Mouse (Mus musculus) CH12.LX (cell line): ENCODE measurements around the gene Ccdc136. TPM values are rescaled to one million over a fixed set of nuclear protein-coding genes. Genes with fewer than 3 reads are reported as not detected.

Experiments
- DNase-seq: peaks from one replicate; pipeline ENCODE4 v3.0.0-alpha.2; 2013; ENCODE audit errors: extremely low read depth
- H3K27ac ChIP-seq: 2 replicates; pipeline ENCODE4 v1.5.1; 2012; ENCODE audit warnings: low read depth, mild to moderate bottlenecking, control low read depth, moderate library complexity; ENCODE audit not compliant: insufficient read depth
- H3K27me3 ChIP-seq: replicated peaks from 2 replicates; pipeline ENCODE3; 2012; ENCODE audit warnings: inconsistent platforms
- H3K36me3 ChIP-seq, 2 experiments: replicated peaks in 1 of 2; 2 replicates each; pipeline versions ENCODE3 to v1.6.1; 2012; ENCODE audit warnings: inconsistent platforms in 1 of 2, low read length in 1 of 2, mild to moderate bottlenecking in 1 of 2, mixed read lengths in 1 of 2, moderate library complexity in 1 of 2; ENCODE audit not compliant: control insufficient read depth in 1 of 2, insufficient read depth in 1 of 2
- H3K4me1 ChIP-seq, 2 experiments: 2 replicates each; pipeline ENCODE4 v1.6.1; 2012; ENCODE audit warnings: inconsistent platforms in 1 of 2, moderate library complexity in 1 of 2; ENCODE audit not compliant: insufficient read depth in 2 of 2, control insufficient read depth in 1 of 2
- H3K4me2 ChIP-seq: 2 replicates; pipeline ENCODE4 v1.6.1; 2012; ENCODE audit warnings: low read depth, mild to moderate bottlenecking, control low read depth; ENCODE audit not compliant: poor library complexity, insufficient read depth, severe bottlenecking
- H3K4me3 ChIP-seq, 3 experiments: fragments of 150-350 bp in 1 of 3; sonication (generic) in 1 of 3; replicated peaks in 1 of 3; 2 replicates each; pipeline versions ENCODE3 to v1.5.1; 2011 to 2012; ENCODE audit warnings: low read depth in 2 of 3, low read length in 2 of 3, mild to moderate bottlenecking in 2 of 3, moderate library complexity in 2 of 3, control low read depth in 1 of 3, improper control_type of control experiment in 1 of 3, inconsistent platforms in 1 of 3, mixed read lengths in 1 of 3; ENCODE audit not compliant: poor library complexity in 1 of 3
- H3K79me2 ChIP-seq: replicated peaks from 2 replicates; pipeline ENCODE4 v1.6.1; 2012; ENCODE audit warnings: mild to moderate bottlenecking, moderate library complexity; ENCODE audit not compliant: control insufficient read depth, poor library complexity, insufficient read depth, severe bottlenecking; ENCODE audit errors: extremely low read depth
- H3K9ac ChIP-seq: 2 replicates; pipeline ENCODE4 v1.6.1; 2012; ENCODE audit warnings: low read depth, mild to moderate bottlenecking, control low read depth, moderate library complexity; ENCODE audit not compliant: insufficient read depth
- H3K9me3 ChIP-seq: replicated peaks from 2 replicates; pipeline ENCODE3; 2012; ENCODE audit warnings: low read length, inconsistent platforms, mixed read lengths
- BHLHE40 ChIP-seq: IDR thresholded peaks from 2 replicates; pipeline ENCODE4 v1.6.1; 2011; ENCODE audit warnings: mild to moderate bottlenecking, low read depth, low read length, improper control_type of control experiment
- CHD2 ChIP-seq: IDR thresholded peaks from 2 replicates; pipeline ENCODE4 v1.6.1; 2011; ENCODE audit warnings: low read length, improper control_type of control experiment
- E2F4 ChIP-seq: IDR thresholded peaks from 2 replicates; pipeline ENCODE4 v1.6.1; 2011; ENCODE audit warnings: low read depth, low read length, improper control_type of control experiment; ENCODE audit not compliant: insufficient replicate concordance
- ELF1 ChIP-seq: IDR thresholded peaks from 2 replicates; pipeline ENCODE4 v1.6.1; 2014; ENCODE audit warnings: low read depth, mild to moderate bottlenecking, inconsistent platforms, low read length, improper control_type of control experiment
- EP300 ChIP-seq: IDR thresholded peaks from 2 replicates; pipeline ENCODE4 v1.6.1; 2011; ENCODE audit warnings: low read length, improper control_type of control experiment
- ETS1 ChIP-seq: conservative IDR thresholded peaks from 2 replicates; pipeline ENCODE4 v1.6.1; 2012; ENCODE audit warnings: low read depth, mild to moderate bottlenecking, inconsistent platforms, low read length, improper control_type of control experiment, moderate library complexity
- GABPA ChIP-seq: IDR thresholded peaks from 2 replicates; pipeline ENCODE4 v1.6.1; 2012; ENCODE audit warnings: low read depth, low read length, improper control_type of control experiment, inconsistent platforms; ENCODE audit not compliant: insufficient replicate concordance
- HCFC1 ChIP-seq: IDR thresholded peaks from 2 replicates; pipeline ENCODE4 v1.6.1; 2012; ENCODE audit warnings: low read depth, mild to moderate bottlenecking, inconsistent platforms, low read length, improper control_type of control experiment
- JUND ChIP-seq: conservative IDR thresholded peaks from 2 replicates; pipeline ENCODE4 v1.6.1; 2011; ENCODE audit warnings: low read depth, low read length, improper control_type of control experiment
- KAT2A ChIP-seq: IDR thresholded peaks from 2 replicates; pipeline ENCODE4 v1.6.1; 2012; ENCODE audit warnings: low read length, improper control_type of control experiment, inconsistent platforms; ENCODE audit not compliant: insufficient replicate concordance
- MAFK ChIP-seq: IDR thresholded peaks from 2 replicates; pipeline ENCODE4 v1.6.1; 2011; ENCODE audit warnings: low read length, improper control_type of control experiment; ENCODE audit not compliant: insufficient replicate concordance
- MAX ChIP-seq: IDR thresholded peaks from 2 replicates; pipeline ENCODE4 v1.6.1; 2011; ENCODE audit warnings: low read length, improper control_type of control experiment
- MEF2A ChIP-seq: IDR thresholded peaks from 2 replicates; pipeline ENCODE4 v1.6.1; 2014; ENCODE audit warnings: low read depth, mild to moderate bottlenecking, inconsistent platforms, low read length, improper control_type of control experiment, borderline replicate concordance
- MXI1 ChIP-seq: IDR thresholded peaks from 2 replicates; pipeline ENCODE4 v1.6.1; 2011; ENCODE audit warnings: mild to moderate bottlenecking, low read depth, low read length, improper control_type of control experiment
- MYC ChIP-seq: IDR thresholded peaks from 2 replicates; pipeline ENCODE4 v1.6.1; 2011; ENCODE audit warnings: low read depth, mild to moderate bottlenecking, improper control_type of control experiment, low read length
- NELFE ChIP-seq: IDR thresholded peaks from 2 replicates; pipeline ENCODE4 v1.6.1; 2011; ENCODE audit warnings: low read depth, low read length, improper control_type of control experiment
- NRF1 ChIP-seq: IDR thresholded peaks from 2 replicates; pipeline ENCODE4 v1.6.1; 2014; ENCODE audit warnings: low read depth, mild to moderate bottlenecking, inconsistent platforms, low read length, improper control_type of control experiment, moderate library complexity
- POLR2A ChIP-seq: IDR thresholded peaks from 2 replicates; pipeline ENCODE4 v1.6.1; 2011; ENCODE audit warnings: low read depth, mild to moderate bottlenecking, improper control_type of control experiment, low read length
- RCOR1 ChIP-seq: conservative IDR thresholded peaks from 2 replicates; pipeline ENCODE4 v1.6.1; 2012; ENCODE audit warnings: low read depth, mild to moderate bottlenecking, inconsistent platforms, low read length, improper control_type of control experiment
- SIN3A ChIP-seq: IDR thresholded peaks from 2 replicates; pipeline ENCODE4 v1.6.1; 2012; ENCODE audit warnings: low read length, improper control_type of control experiment, inconsistent platforms
- TBP ChIP-seq: conservative IDR thresholded peaks from 2 replicates; pipeline ENCODE4 v1.6.1; 2011; ENCODE audit warnings: low read depth, low read length, improper control_type of control experiment
- UBTF ChIP-seq: IDR thresholded peaks from 2 replicates; pipeline ENCODE4 v1.6.1; 2012; ENCODE audit warnings: low read depth, mild to moderate bottlenecking, inconsistent platforms, low read length, improper control_type of control experiment, moderate library complexity
- USF2 ChIP-seq: conservative IDR thresholded peaks from 2 replicates; pipeline ENCODE4 v1.6.1; 2011; ENCODE audit warnings: low read depth, low read length, improper control_type of control experiment
- ZMIZ1 ChIP-seq: IDR thresholded peaks from 2 replicates; pipeline ENCODE4 v1.6.1; 2012; ENCODE audit warnings: low read depth, mild to moderate bottlenecking, inconsistent platforms, low read length, improper control_type of control experiment
- ZNF384 ChIP-seq: IDR thresholded peaks from 2 replicates; pipeline ENCODE4 v1.6.1; 2012; ENCODE audit warnings: low read depth, low read length, improper control_type of control experiment, inconsistent platforms
- dilution Hi-C: fragments of 300-500 bp; cut with MboI; formaldehyde crosslinking; loops from 2 replicates; pipeline ENCODE4 v1.14.3; 2020; ENCODE audit warnings: low sequenced_read_pairs; ENCODE audit not compliant: extremely low pct_unique_long_range_greater_than_20kb, extremely low pct_ligation_motif_present
- in situ Hi-C: fragments of 300-500 bp; cut with MboI; formaldehyde crosslinking; loops from 3 replicates; pipeline ENCODE4 v1.14.3; 2019; ENCODE audit warnings: low sequenced_read_pairs, low pct_ligation_motif_present, low pct_unique_long_range_greater_than_20kb, mixed read lengths
- polyA plus RNA-seq: library from polyadenylated mRNA; unstranded; fragments of >175 nt; gene quantifications from 2 replicates; pipeline ENCODE4 v1.2.1, GENCODE M21; 2012; ENCODE audit warnings: low read depth; ENCODE audit not compliant: insufficient read length
- total RNA-seq, 2 experiments: library from RNA; depleted of rRNA; stranded (reverse); fragments of 300-350 nt in 1 of 2; fragments of >200 nt in 1 of 2; gene quantifications; 2 replicates each; pipeline ENCODE4 v1.2.3; 2012 to 2014

The Ccdc136 gene
- total and polyA plus RNA-seq, 3 experiments, result 0.64 to 4.3 (median 2.4) TPM

GRCm38 (mm10) chr6:29420596-29420995 is 24.5 kb downstream of the Ccdc136 start:
- no peaks in the 10 kb centered on the region for H3K9me3 ChIP-seq
- H3K36me3 ChIP-seq, result no peaks in the 10 kb centered on the region
- in situ Hi-C loops, result no loop called here
- H3K9ac ChIP-seq, result no peak overlapping the region
- H3K27me3 ChIP-seq, result peaks cover 11% of the 10 kb centered on the region
- H3K4me1 ChIP-seq, result peaks cover 0 to 23% of the 10 kb centered on the region in 2 experiments; a peak in 2 of 4 replicates
- no peak overlapping the region for H3K27ac ChIP-seq
- H3K79me2 ChIP-seq, result no peaks in the 10 kb centered on the region
- H3K4me3 ChIP-seq, result no peak overlapping the region
- TF ChIP-seq RCOR1 (no peak), GABPA (no peak), NRF1 (no peak), NELFE (no peak), BHLHE40 (no peak), MEF2A (no peak), SIN3A (no peak), JUND (no peak), CHD2 (no peak), KAT2A (no peak), MYC (no peak), UBTF (no peak), E2F4 (no peak), MAFK (no peak)
- dilution Hi-C loops, result no loop called here
- DNase-seq, result no peak
- no peak overlapping the region for H3K4me2 ChIP-seq

GRCm38 (mm10) chr6:29425118-29425517 is 29.0 kb downstream of the Ccdc136 start:
- Histone ChIP-seq H3K4me2 (no peak overlapping the region), H3K4me1 (peaks cover 0 to 14% of the 10 kb centered on the region in 2 experiments; a peak in 2 of 4 replicates), H3K4me3 (no peak overlapping the region), H3K27ac (no peak overlapping the region), H3K9ac (no peak overlapping the region), H3K27me3 (peaks cover 8% of the 10 kb centered on the region), H3K36me3 (no peaks in the 10 kb centered on the region), H3K9me3 (no peaks in the 10 kb centered on the region), H3K79me2 (no peaks in the 10 kb centered on the region)
- dilution Hi-C loops (no loop called here), in situ Hi-C loops (no loop called here)
- TF ChIP-seq HCFC1 (no peak), EP300 (no peak), KAT2A (no peak), ZNF384 (no peak), USF2 (no peak), ZMIZ1 (no peak), MEF2A (no peak), MAX (no peak), TBP (no peak), POLR2A (no peak), ELF1 (no peak), JUND (no peak), MXI1 (no peak), ETS1 (no peak), CHD2 (no peak), RCOR1 (no peak)
- no peak for DNase-seq
